Mouse (Mus musculus) left cerebral cortex, adult 9 months (tissue): ENCODE measurements around the gene Akap2.
"Not testable (repeated sequence)": the region's sequence is repeated elsewhere in the genome, so short reads cannot be mapped to it uniquely, and the experiment has no call there.

Experiments
- DNase-seq, 2 experiments: peaks; one replicate each; pipeline ENCODE4 v3.0.0; 2022; ENCODE audit warnings: low spot score in 2 of 2

The Akap2 gene

GRCm38 (mm10) chr4:57862269-57862986, 145.0 kb downstream of the Akap2 start:
- DNase-seq: no peak

- DNase-seq: no peak
Measured at GRCm38 (mm10) chr4:57866088-57866487, 148.6 kb downstream of the Akap2 start.

GRCm38 (mm10) chr4:57866990-57867389, 149.5 kb downstream of the Akap2 start:
- DNase-seq: no peak

- DNase-seq: no peak
Measured at GRCm38 (mm10) chr4:57867454-57867853, 150.0 kb downstream of the Akap2 start.

- DNase-seq: no peak
Measured at GRCm38 (mm10) chr4:57879137-57879536, 161.7 kb downstream of the Akap2 start.

- peak in 1 of 2 experiments; percentile 86 for DNase-seq
Measured at GRCm38 (mm10) chr4:57879804-57880357, 162.4 kb downstream of the Akap2 start.

GRCm38 (mm10) chr4:57883520-57884421, 166.3 kb downstream of the Akap2 start:
- no peak for DNase-seq

- no peak for DNase-seq
Measured at GRCm38 (mm10) chr4:57884511-57884910, 167.1 kb downstream of the Akap2 start.

GRCm38 (mm10) chr4:57885186-57885585, 167.7 kb downstream of the Akap2 start:
- DNase-seq: no peak

- DNase-seq: no peak
Measured at GRCm38 (mm10) chr4:57886066-57886887, 168.8 kb downstream of the Akap2 start.

GRCm38 (mm10) chr4:57886888-57887230, 169.4 kb downstream of the Akap2 start:
- DNase-seq: no peak

- DNase-seq: no peak
Measured at GRCm38 (mm10) chr4:57888246-57888645, 170.8 kb downstream of the Akap2 start.

GRCm38 (mm10) chr4:57888978-57889377, 171.5 kb downstream of the Akap2 start:
- DNase-seq: not testable (repeated sequence)

- DNase-seq: no peak
Measured at GRCm38 (mm10) chr4:57889773-57890172, 172.3 kb downstream of the Akap2 start.

- DNase-seq: no peak
Measured at GRCm38 (mm10) chr4:57892001-57892586, 174.6 kb downstream of the Akap2 start.

- no peak for DNase-seq
Measured at GRCm38 (mm10) chr4:57895140-57895539, 177.7 kb downstream of the Akap2 start.

GRCm38 (mm10) chr4:57895902-57896301, 178.4 kb downstream of the Akap2 start:
- no peak for DNase-seq

GRCm38 (mm10) chr4:57896631-57897030, 179.2 kb downstream of the Akap2 start:
- no peak for DNase-seq

GRCm38 (mm10) chr4:57901210-57901609, 183.8 kb downstream of the Akap2 start:
- DNase-seq: no peak

- no peak for DNase-seq
Measured at GRCm38 (mm10) chr4:57902619-57903018, 185.2 kb downstream of the Akap2 start.

- DNase-seq: peak in 1 of 2 experiments; percentile 62
Measured at GRCm38 (mm10) chr4:57904211-57904610, 186.8 kb downstream of the Akap2 start.
